Mouse (Mus musculus) myocyte (in vitro differentiated cells): Measurements from ENCODE around the gene Kirrel3.

Source experiments
- MAX ChIP-seq: IDR thresholded peaks from one replicate; pipeline ENCODE4 v1.6.1; 2011; ENCODE audit warnings: low read depth, mild to moderate bottlenecking, control low read depth
- MYOD1 ChIP-seq, 3 experiments: IDR thresholded peaks; one replicate each; pipeline ENCODE4 v1.6.1; 2011; ENCODE audit warnings: control low read depth in 2 of 3, low read depth in 2 of 3, mild to moderate bottlenecking in 2 of 3, moderate library complexity in 1 of 3; ENCODE audit not compliant: insufficient read length in 2 of 3, control insufficient read depth in 1 of 3
- POLR2A ChIP-seq: IDR thresholded peaks from one replicate; pipeline ENCODE4 v1.6.1; 2011; ENCODE audit warnings: low read depth, mild to moderate bottlenecking, control low read depth, moderate library complexity; ENCODE audit not compliant: insufficient read length
- TCF12 ChIP-seq: IDR thresholded peaks from one replicate; pipeline ENCODE4 v1.6.1; 2011; ENCODE audit warnings: mild to moderate bottlenecking, control low read depth; ENCODE audit not compliant: poor library complexity, insufficient read depth, severe bottlenecking
- TCF3 ChIP-seq: IDR thresholded peaks from one replicate; pipeline ENCODE4 v1.6.1; 2011; ENCODE audit warnings: low read depth, control low read depth; ENCODE audit not compliant: insufficient read length

DNA sequence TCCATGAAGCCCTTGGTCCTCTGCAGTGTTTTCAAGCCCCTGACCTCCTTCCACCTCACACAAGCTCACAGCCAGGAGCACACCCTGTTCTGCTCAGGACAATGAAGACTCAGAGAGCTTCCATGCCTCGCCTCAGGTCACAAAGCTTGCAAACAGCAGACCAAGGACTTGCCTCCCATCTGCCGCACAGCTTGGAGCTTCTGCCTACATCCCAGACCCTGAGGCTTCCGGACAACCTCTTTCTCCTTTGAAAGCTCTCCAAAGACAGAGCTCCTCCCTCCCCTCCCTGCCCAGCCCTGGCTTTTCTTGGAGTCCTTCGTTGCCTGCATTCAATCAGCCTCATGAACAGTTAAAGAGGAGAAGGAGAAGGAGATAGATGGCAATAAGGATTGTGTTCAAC lies 397.4 kb downstream of the Kirrel3 start:
- no peak for TF ChIP-seq POLR2A
- TF ChIP-seq MAX, result no peak
- TF ChIP-seq TCF12, result no peak
- TF ChIP-seq TCF3, result no peak
- TF ChIP-seq MYOD1 (IDR thresholded peaks at IDR 0.05; ENCODE audit: control insufficient read depth in 1 of 3, insufficient read length in 2 of 3, low read depth in 2 of 3), result no peak
